Mouse (Mus musculus) inflammation-experienced regulatory T-cells, adult 16 weeks (primary cell): ENCODE results near the gene D430041D05Rik. TPM values are rescaled to one million over a fixed set of nuclear protein-coding genes. Genes with fewer than 3 reads are reported as not detected.

Source experiments
- polyA plus RNA-seq: library from polyadenylated mRNA; unstranded; fragments of 100-300 nt; shearing (Covaris generic); gene quantifications from one replicate; pipeline ENCODE4 v1.2.1, GENCODE M21; 2017

The D430041D05Rik gene
- polyA plus RNA-seq = not detected

DNA sequence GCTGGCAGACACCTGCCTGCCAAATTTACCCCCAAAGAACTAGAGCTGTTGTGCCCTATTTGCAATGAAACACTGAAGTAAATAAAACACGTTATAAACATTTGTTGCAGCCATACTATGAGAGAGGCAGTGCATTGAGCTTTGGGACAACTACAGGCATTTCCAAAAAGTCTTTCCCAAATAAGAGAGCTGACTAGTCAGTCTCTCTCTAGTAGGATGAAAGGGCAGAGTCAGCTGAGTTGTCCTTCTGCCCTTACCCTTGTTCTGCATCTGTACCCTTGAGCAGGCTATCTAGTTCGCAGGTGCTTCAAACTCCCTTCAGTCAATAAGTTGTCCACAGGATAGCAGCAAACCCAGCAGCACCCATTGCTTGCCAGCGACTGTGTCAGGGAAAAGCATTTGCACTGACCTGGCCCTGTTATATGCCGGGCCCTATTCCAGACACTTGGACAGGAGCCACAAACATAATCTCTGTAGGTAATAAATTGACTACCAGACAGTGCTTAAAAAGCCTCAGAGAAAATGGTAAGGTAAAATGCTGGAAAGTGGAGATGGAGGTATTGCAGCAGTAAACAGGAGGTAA is at the start of gene D430041D05Rik:
TSS of gene D430041D05Rik (minus strand) at position 51 of the 583 bp plus-strand sequence.

DNA sequence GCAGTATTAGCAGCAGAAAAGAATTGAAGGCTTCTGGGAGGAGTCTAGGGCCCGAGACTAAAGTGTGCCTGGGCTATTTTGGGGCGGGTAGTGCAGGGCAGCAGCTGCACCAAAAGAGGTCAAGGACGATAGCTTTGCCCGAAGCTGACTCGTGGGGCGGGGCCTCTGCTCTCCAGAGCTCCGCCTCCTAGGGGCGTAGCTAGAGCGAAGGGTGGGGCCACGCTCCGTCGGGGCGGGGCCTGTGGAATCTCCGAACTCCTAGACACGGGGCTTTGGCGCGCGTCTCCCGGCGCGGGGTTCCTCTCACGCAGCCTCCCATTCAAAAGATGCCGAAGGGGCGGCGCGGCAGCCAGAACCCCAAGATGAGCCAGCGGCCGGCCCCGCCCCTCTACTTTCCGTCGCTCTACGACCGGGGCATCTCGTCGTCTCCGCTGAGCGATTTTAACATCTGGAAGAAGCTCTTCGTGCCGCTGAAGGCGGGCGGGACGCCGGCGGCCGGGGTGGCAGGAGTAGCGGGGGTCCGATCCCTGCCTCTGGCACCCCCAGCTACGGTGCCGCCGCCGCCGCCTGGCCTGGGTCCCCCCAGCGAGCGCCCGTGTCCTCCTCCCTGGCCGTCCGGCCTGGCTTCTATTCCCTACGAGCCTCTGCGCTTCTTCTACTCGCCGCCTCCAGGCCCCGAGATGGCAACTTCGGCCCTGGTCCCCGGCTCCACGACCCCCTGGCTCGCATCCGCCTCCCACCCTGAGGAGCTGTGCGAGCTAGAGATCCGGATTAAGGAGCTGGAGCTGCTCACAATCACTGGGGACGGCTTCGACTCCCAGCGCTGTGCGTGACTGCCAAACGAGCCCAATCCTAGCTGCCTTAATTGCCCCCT is 288.1 kb downstream of the D430041D05Rik start, which contains the start of gene A930018P22Rik:
TSS of gene A930018P22Rik (plus strand) at position 265 of the 874 bp plus-strand sequence.

DNA sequence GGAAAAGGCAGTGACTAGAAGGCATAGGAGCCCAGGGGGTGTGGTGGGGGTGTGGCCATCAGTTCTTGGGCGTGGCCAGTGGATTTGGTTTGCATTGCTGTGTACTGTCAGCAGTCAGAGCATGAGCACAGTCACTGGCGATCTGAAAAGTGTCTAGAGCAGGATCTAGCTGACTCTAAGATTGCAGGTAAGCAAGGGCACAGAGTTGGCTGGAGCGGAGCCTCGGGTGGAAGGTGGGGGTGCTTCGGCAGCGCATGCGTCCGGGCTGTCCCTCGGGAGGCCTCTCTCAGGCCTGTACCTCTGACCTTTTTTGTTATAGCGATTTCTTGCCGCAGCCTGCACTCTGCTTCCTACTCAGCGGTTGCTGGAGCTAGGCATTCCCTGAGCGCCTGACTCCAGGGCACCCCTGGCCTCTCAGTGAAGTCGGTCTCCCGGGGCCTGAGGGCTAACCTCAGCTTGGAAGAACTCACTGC is 315.0 kb downstream of the D430041D05Rik start, which contains the start of gene Cd59a:
TSS of gene Cd59a (plus strand) at position 61 of the 473 bp plus-strand sequence.

Other genes starting within 250 kb of the D430041D05Rik start
- 13.9 TPM for gene Hipk3, start 83.4 kb upstream of the D430041D05Rik start, polyA plus RNA-seq
- 80.8 TPM for gene Cstf3, start 179.5 kb upstream of the D430041D05Rik start, polyA plus RNA-seq